Mouse (Mus musculus) limb, embryonic 15.5 days (tissue): Measurements from ENCODE around the gene Arhgap32. TPM values are rescaled to one million over a fixed set of nuclear protein-coding genes. Genes with fewer than 3 reads are reported as not detected.
A peak's percentile ranks its signal among the peaks of the same experiment; 100 is the strongest.

Experiments
- ATAC-seq: fragments of 200-750 bp; cut with Nextera tagmentation; 2 replicates; pipeline ENCODE4 v1.8.0; 2017; ENCODE audit warnings: low read depth, moderate TSS enrichment; ENCODE audit not compliant: insufficient number of reproducible peaks, low FRiP score, low TSS enrichment
- H3K27ac ChIP-seq: fragments of 300-500 bp; sonication (generic); 2 replicates; pipeline ENCODE4 v1.5.1; 2015; ENCODE audit warnings: moderate library complexity, mild to moderate bottlenecking, inconsistent platforms
- H3K27me3 ChIP-seq: fragments of 300-500 bp; sonication (generic); 2 replicates; pipeline ENCODE4 v1.6.1; 2015; ENCODE audit warnings: inconsistent platforms
- H3K36me3 ChIP-seq: fragments of 300-500 bp; sonication (generic); 2 replicates; pipeline ENCODE4 v1.6.1; 2015; ENCODE audit warnings: inconsistent platforms
- H3K4me1 ChIP-seq: fragments of 300-500 bp; sonication (generic); 2 replicates; pipeline ENCODE4 v1.6.1; 2015; ENCODE audit warnings: inconsistent platforms
- H3K4me2 ChIP-seq: fragments of 300-500 bp; sonication (generic); 2 replicates; pipeline ENCODE4 v1.6.1; 2015; ENCODE audit warnings: mild to moderate bottlenecking, inconsistent platforms
- H3K4me3 ChIP-seq: fragments of 300-500 bp; sonication (generic); 2 replicates; pipeline ENCODE4 v1.5.1; 2015; ENCODE audit warnings: mild to moderate bottlenecking, inconsistent platforms
- H3K9ac ChIP-seq: fragments of 300-500 bp; sonication (generic); 2 replicates; pipeline ENCODE4 v1.6.1; 2015; ENCODE audit warnings: inconsistent platforms
- H3K9me3 ChIP-seq: fragments of 300-500 bp; sonication (generic); 2 replicates; pipeline ENCODE4 v1.6.1; 2016; ENCODE audit warnings: inconsistent platforms
- WGBS: fragments of 180-500 bp; shearing (Covaris S2); methylation state at CpG from one replicate; pipeline ENCODE4 v1.1.7; 2015; 5-methylcytosine and 5-hydroxymethylcytosine counted together
- polyA plus RNA-seq: library from polyadenylated mRNA; unstranded; fragments of >200 nt; fragmentation: Nextera tagmentation; extraction: Ambion mirVana; gene quantifications from 2 replicates; pipeline ENCODE4 v1.2.1, GENCODE M21; 2015

The Arhgap32 gene
- polyA plus RNA-seq, 1 experiment from 2014 or later: 9.3 TPM

- H3K9ac ChIP-seq: no peak overlapping the region
- no peak overlapping the region for H3K4me2 ChIP-seq
- H3K27ac ChIP-seq: no peak overlapping the region
- H3K4me1 ChIP-seq: no peaks in the 10 kb centered on the region
- no peaks in the 10 kb centered on the region for H3K9me3 ChIP-seq
- H3K4me3 ChIP-seq: no peak overlapping the region
- H3K36me3 ChIP-seq: no peaks in the 10 kb centered on the region
- WGBS: 67% methylated on average over 5 of the region's 5 CpGs
- H3K27me3 ChIP-seq: no peaks in the 10 kb centered on the region
- no peak for ATAC-seq
Observed at GRCm38 (mm10) chr9:32216820-32217567, 101.1 kb downstream of the Arhgap32 start.

- H3K27ac ChIP-seq: no peak overlapping the region
- ATAC-seq: no peak
- H3K27me3 ChIP-seq: no peaks in the 10 kb centered on the region
- H3K4me1 ChIP-seq: peaks cover 9% of the 10 kb centered on the region
- no peak overlapping the region for H3K9ac ChIP-seq
- no peaks in the 10 kb centered on the region for H3K36me3 ChIP-seq
- no peak overlapping the region for H3K4me3 ChIP-seq
- H3K4me2 ChIP-seq: no peak overlapping the region
- H3K9me3 ChIP-seq: no peaks in the 10 kb centered on the region
- WGBS: 85% methylated on average over 4 of the region's 4 CpGs
Observed at GRCm38 (mm10) chr9:32219400-32219799, 103.5 kb downstream of the Arhgap32 start.

DNA sequence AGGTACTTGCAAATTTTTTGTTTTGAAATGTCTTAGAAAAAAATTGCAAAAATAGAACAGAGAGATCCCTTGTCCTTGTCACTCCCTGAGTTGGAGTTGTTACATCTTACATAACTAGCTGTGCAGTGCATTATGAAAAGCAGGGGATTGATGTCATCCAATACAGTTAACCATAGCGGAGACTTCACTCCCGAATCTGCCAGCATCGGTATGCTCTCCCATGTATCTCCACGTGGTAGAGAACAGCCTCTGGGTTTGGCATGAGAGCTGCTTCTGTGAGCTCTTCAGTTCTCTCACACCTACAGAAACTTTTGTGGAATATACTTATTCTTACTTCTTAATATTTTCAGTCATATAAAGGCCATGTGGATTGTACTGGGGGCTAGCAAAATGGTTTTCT lies 106.2 kb downstream of the Arhgap32 start:
- no peak overlapping the region for H3K27ac ChIP-seq
- H3K9ac ChIP-seq: no peak overlapping the region
- 77% methylated on average over 4 of the region's 4 CpGs for WGBS
- H3K27me3 ChIP-seq: no peaks in the 10 kb centered on the region
- no peaks in the 10 kb centered on the region for H3K9me3 ChIP-seq
- H3K4me2 ChIP-seq: no peak overlapping the region
- no peaks in the 10 kb centered on the region for H3K36me3 ChIP-seq
- ATAC-seq: no peak
- H3K4me1 ChIP-seq: peaks cover 9% of the 10 kb centered on the region
- H3K4me3 ChIP-seq: no peak overlapping the region

DNA sequence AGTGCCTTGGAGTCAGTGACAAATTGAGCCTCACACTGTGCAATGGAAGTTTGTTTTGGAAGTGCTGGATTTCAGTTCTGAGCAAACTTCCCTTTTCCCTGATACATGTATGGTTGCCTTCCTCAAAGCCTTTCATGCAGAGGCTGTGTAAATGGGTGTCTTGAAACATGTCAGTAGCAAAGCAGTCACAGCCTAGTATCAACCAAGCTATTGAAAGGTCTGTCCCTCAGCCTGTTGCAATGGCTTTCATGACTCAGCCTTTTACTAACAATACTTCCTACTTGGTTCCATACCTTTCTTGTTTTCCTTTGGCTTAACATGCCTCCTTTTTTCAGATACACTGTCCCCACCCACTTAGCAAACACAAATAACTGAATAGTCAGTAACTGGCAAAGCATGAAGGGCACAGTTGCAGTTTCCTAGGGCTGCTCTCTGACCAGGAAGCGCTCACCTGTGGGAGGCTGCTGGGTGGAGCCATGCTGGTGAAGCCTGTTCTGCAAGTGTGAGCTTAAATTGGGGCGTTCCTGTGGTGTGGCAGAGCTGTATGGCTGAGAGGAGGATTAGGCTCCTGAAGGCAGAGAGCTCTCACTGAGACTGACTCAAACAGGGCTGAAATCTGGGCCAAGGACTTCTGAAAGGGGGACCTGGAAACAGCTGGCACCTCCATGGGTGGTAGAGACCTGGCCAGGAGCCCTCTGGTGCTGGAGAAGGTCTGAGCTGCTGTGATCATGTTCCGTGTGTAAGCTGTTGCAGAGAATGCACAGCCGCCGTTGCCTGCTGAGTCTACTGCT lies 108.0 kb downstream of the Arhgap32 start:
- no peak overlapping the region for H3K4me2 ChIP-seq
- no peaks in the 10 kb centered on the region for H3K9me3 ChIP-seq
- ATAC-seq: peak; percentile 55; the same call in 1 of the 2 replicates
- no peaks in the 10 kb centered on the region for H3K27me3 ChIP-seq
- H3K27ac ChIP-seq: peak overlapping the region; percentile 74
- peaks cover 9% of the 10 kb centered on the region for H3K4me1 ChIP-seq
- no peaks in the 10 kb centered on the region for H3K36me3 ChIP-seq
- H3K9ac ChIP-seq: no peak overlapping the region
- peak overlapping the region; percentile 25 for H3K4me3 ChIP-seq
- 23% methylated on average over 5 of the region's 5 CpGs for WGBS

- H3K27me3 ChIP-seq: no peaks in the 10 kb centered on the region
- H3K27ac ChIP-seq: no peak overlapping the region
- no peak for ATAC-seq
- peaks cover 9% of the 10 kb centered on the region for H3K4me1 ChIP-seq
- 61% methylated on average over 4 of the region's 4 CpGs for WGBS
- no peaks in the 10 kb centered on the region for H3K9me3 ChIP-seq
- peak overlapping the region; percentile 11; the same call in 1 of the 2 replicates for H3K4me3 ChIP-seq
- no peaks in the 10 kb centered on the region for H3K36me3 ChIP-seq
- no peak overlapping the region for H3K4me2 ChIP-seq
- no peak overlapping the region for H3K9ac ChIP-seq
Observed at GRCm38 (mm10) chr9:32224937-32225336, 109.0 kb downstream of the Arhgap32 start.

DNA sequence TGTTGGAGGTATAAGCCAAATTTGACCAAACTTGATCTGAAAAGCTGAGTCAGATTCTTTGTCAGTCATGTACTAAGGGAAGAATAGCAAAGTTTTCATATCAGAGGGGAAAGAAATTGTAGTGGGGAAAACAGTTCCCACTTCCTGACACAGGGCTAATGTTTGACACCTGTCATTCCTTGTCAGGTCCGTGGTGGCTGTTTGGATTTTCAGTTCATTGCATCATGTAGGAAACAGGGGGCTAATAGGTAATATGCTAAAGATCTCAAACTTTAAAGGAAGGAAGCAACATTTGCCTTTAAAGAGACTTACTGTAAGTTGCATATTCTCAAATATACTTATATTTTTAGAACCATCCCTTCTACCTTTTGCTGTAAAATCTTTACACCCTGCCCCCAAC lies 109.6 kb downstream of the Arhgap32 start:
- Histone ChIP-seq H3K4me1 (peaks cover 9% of the 10 kb centered on the region), H3K9me3 (no peaks in the 10 kb centered on the region), H3K4me3 (no peak overlapping the region), H3K9ac (no peak overlapping the region), H3K27me3 (no peaks in the 10 kb centered on the region), H3K27ac (no peak overlapping the region), H3K4me2 (no peak overlapping the region), H3K36me3 (no peaks in the 10 kb centered on the region)
- no peak for ATAC-seq
- 64% methylated on average over 1 of the region's 1 CpGs for WGBS

DNA sequence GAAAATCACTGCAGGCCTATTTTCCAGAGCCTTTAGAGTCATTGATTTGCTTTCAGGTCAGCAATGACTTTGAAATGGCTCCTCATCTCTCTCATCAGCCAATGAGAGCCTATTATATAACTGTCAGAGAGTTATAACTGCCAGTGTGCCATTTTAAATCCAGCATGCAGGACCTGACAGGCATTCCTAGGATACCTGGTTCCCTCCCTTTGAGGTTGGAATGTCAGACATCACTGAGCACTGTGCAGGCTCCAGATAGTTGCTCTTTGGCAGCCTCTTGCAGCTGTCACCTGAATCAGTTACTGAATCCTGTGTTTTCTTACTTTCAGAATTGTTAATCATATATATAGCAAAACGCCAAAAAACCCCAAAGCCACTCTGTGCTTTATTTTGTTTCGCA lies 111.1 kb downstream of the Arhgap32 start:
- ATAC-seq: no peak
- H3K27me3 ChIP-seq: no peaks in the 10 kb centered on the region
- H3K27ac ChIP-seq: peak overlapping the region; percentile 38

DNA sequence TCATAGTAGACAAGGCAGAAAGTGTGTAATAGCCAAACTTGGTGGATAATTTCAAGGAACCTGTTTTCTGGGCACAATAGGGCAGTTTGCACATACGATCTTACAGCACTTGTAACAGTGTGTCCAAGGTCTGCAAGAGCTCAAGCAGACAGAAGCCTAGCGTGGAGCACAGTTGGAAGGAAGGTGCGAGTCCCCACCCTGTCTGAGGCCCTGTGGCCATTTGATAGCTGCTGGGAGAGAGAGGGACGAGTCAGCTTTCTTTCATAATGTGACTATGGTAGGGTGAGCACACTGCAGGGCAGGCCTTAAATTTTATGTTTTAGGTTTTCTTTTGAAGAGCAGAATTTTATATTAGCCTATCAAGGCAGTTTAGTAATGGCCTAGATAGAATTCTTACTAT lies 117.7 kb downstream of the Arhgap32 start:
- Histone ChIP-seq H3K27ac (no peak overlapping the region), H3K27me3 (no peaks in the 10 kb centered on the region), H3K4me1 (no peaks in the 10 kb centered on the region), H3K9me3 (no peaks in the 10 kb centered on the region), H3K4me3 (no peak overlapping the region), H3K4me2 (no peak overlapping the region), H3K36me3 (no peaks in the 10 kb centered on the region), H3K9ac (no peak overlapping the region)
- 73% methylated on average over 4 of the region's 4 CpGs for WGBS
- ATAC-seq: no peak

More for the DNA sequence above, 111.1 kb downstream of the Arhgap32 start:
- peaks cover 9% of the 10 kb centered on the region for H3K4me1 ChIP-seq
- no peak overlapping the region for H3K4me3 ChIP-seq
- WGBS: 68% methylated on average over 2 of the region's 2 CpGs
- H3K4me2 ChIP-seq: no peak overlapping the region
- H3K9ac ChIP-seq: no peak overlapping the region
- H3K36me3 ChIP-seq: no peaks in the 10 kb centered on the region
- no peaks in the 10 kb centered on the region for H3K9me3 ChIP-seq

DNA sequence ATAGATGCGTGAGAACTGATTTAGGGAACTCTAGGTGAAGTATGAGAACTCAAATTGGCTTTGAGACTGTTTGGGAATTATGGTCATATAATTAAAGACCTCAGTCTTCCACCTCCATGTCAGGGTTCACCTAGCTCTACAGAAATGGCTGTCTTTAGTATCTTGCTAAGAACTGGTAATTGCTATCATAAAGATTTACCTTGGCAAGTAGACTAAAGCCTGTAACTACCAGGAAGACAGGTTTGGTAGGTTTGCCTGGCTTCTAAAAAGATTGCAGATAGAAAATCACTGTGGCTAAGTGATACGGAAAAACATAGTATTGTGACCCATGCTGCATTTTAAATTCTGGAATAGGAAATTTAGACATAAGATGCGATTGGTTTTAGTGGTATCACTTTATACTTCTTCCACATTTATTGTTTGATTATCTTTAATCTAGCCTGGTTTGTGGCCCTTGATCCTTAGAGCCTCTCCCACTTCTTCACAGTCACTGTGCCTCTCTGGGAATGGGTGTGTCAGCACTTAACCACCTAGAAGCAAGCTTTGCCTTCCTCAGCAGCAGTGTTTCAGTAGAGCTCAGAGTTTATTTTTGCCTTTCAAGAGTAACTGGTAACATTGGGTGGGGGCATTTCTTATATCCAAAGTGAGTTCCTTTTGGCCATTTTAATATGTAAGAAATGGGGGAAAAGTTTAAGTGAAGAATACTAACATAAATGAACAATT lies 119.0 kb downstream of the Arhgap32 start:
- Histone ChIP-seq H3K9me3 (no peaks in the 10 kb centered on the region), H3K27me3 (no peaks in the 10 kb centered on the region), H3K4me1 (0 out of 2 replicates have a peak, but pooled peaks cover 4% of the 10 kb centered on the region), H3K4me3 (no peak overlapping the region), H3K27ac (peak overlapping the region; percentile 61), H3K36me3 (no peaks in the 10 kb centered on the region; the same call in 1 of the 2 replicates), H3K9ac (no peak overlapping the region), H3K4me2 (no peak overlapping the region)
- 72% methylated on average over 3 of the region's 3 CpGs for WGBS
- ATAC-seq: no peak

DNA sequence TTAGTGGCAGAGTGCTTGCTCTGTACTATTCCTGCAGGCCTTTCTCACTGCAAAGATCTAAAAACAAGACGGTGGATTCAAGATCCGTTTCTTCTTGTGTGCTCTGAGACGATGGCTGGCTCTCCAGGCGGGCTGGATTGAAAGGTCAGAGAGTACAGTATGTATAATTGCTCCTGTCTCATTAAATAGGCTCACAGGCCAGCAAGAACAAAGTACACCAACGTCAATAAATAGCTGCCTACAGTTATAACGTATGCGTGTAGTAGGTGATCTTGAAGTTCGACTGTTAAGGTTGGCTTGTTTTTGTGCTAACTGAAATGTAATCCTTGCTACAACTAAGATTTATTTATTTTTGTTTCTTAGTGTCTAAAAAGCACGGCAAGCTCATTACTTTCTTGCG lies 123.0 kb downstream of the Arhgap32 start:
- no peak for ATAC-seq
- Histone ChIP-seq H3K27ac (no peak overlapping the region), H3K4me3 (no peak overlapping the region), H3K9ac (no peak overlapping the region), H3K4me1 (0 out of 2 replicates have a peak, but pooled peaks cover 4% of the 10 kb centered on the region), H3K27me3 (no peaks in the 10 kb centered on the region), H3K36me3 (peaks cover 6% of the 10 kb centered on the region), H3K9me3 (no peaks in the 10 kb centered on the region), H3K4me2 (no peak overlapping the region)
- WGBS: 67% methylated on average over 10 of the region's 10 CpGs

GRCm38 (mm10) chr9:32239427-32239826 lies 123.5 kb downstream of the Arhgap32 start:
- Histone ChIP-seq H3K27me3 (no peaks in the 10 kb centered on the region), H3K4me1 (0 out of 2 replicates have a peak, but pooled peaks cover 4% of the 10 kb centered on the region), H3K4me2 (no peak overlapping the region), H3K9ac (no peak overlapping the region), H3K36me3 (peaks cover 6% of the 10 kb centered on the region), H3K27ac (no peak overlapping the region), H3K4me3 (no peak overlapping the region), H3K9me3 (no peaks in the 10 kb centered on the region)
- WGBS: 79% methylated on average over 10 of the region's 10 CpGs
- ATAC-seq: no peak
